Mouse (Mus musculus): ENCODE data around the gene Net1. TPM values are rescaled to one million over a fixed set of nuclear protein-coding genes. Genes with fewer than 3 reads are reported as not detected.

The Net1 gene
- polyA plus RNA-seq, 1 experiment from 2014 or later: 37.2 TPM

- Histone ChIP-seq H3K4me1 (ENCODE audit: control insufficient read depth, insufficient read depth, low read length) (peaks cover 4% of the 10 kb centered on the region; the same call in 1 of the 2 replicates), H3K9me3 (replicated peaks; ENCODE audit: control insufficient read depth, low read length) (no peaks in the 10 kb centered on the region), H3K4me2 (ENCODE audit: low read depth, low read length) (no peak overlapping the region), H3K36me3 (ENCODE audit: control insufficient read depth, insufficient read depth) (peaks cover 4% of the 10 kb centered on the region), H3K4me3 (ENCODE audit: low read length) (no peak overlapping the region), H3K9ac (ENCODE audit: low read length) (no peak overlapping the region), H3K27ac (ENCODE audit: low read length) (no peak overlapping the region), H3K27me3 (ENCODE audit: control insufficient read depth, insufficient read depth, low read length) (no peaks in the 10 kb centered on the region)
- ATAC-seq (replicated peaks; ENCODE audit: extremely low read depth, insufficient read depth, low FRiP score): no peak
- WGBS: 65% methylated on average over 6 of the region's 6 CpGs
Measured at GRCm38 (mm10) chr13:3876448-3876847, 41.6 kb downstream of the Net1 start.

- H3K4me1 ChIP-seq (ENCODE audit: control insufficient read depth, insufficient read depth, low read length): peaks cover 4% of the 10 kb centered on the region; the same call in 1 of the 2 replicates
- 91% methylated on average over 4 of the region's 4 CpGs for WGBS
Measured at GRCm38 (mm10) chr13:3872832-3873231, 45.2 kb downstream of the Net1 start.

GRCm38 (mm10) chr13:3869901-3870300, 48.1 kb downstream of the Net1 start:
- Histone ChIP-seq H3K27ac (ENCODE audit: low read length) (no peak overlapping the region), H3K4me3 (ENCODE audit: low read length) (no peak overlapping the region), H3K9me3 (replicated peaks; ENCODE audit: control insufficient read depth, low read length) (no peaks in the 10 kb centered on the region), H3K9ac (ENCODE audit: low read length) (no peak overlapping the region), H3K27me3 (ENCODE audit: control insufficient read depth, insufficient read depth, low read length) (no peaks in the 10 kb centered on the region), H3K4me1 (ENCODE audit: control insufficient read depth, insufficient read depth, low read length) (no peaks in the 10 kb centered on the region), H3K4me2 (ENCODE audit: low read depth, low read length) (no peak overlapping the region), H3K36me3 (ENCODE audit: control insufficient read depth, insufficient read depth) (no peaks in the 10 kb centered on the region)
- ATAC-seq (replicated peaks; ENCODE audit: extremely low read depth, insufficient read depth, low FRiP score): no peak

More at GRCm38 (mm10) chr13:3872832-3873231, 45.2 kb downstream of the Net1 start:
- Histone ChIP-seq H3K9me3 (replicated peaks; ENCODE audit: control insufficient read depth, low read length) (no peaks in the 10 kb centered on the region), H3K36me3 (ENCODE audit: control insufficient read depth, insufficient read depth) (no peaks in the 10 kb centered on the region), H3K4me3 (ENCODE audit: low read length) (no peak overlapping the region), H3K9ac (ENCODE audit: low read length) (no peak overlapping the region), H3K27ac (ENCODE audit: low read length) (no peak overlapping the region), H3K4me2 (ENCODE audit: low read depth, low read length) (no peak overlapping the region), H3K27me3 (ENCODE audit: control insufficient read depth, insufficient read depth, low read length) (no peaks in the 10 kb centered on the region)
- no peak for ATAC-seq (replicated peaks; ENCODE audit: extremely low read depth, insufficient read depth, low FRiP score)

- no peak overlapping the region for H3K9ac ChIP-seq (ENCODE audit: low read length)
- no peak overlapping the region for H3K27ac ChIP-seq (ENCODE audit: low read length)
- H3K4me3 ChIP-seq (ENCODE audit: low read length): no peak overlapping the region
- no peaks in the 10 kb centered on the region for H3K4me1 ChIP-seq (ENCODE audit: control insufficient read depth, insufficient read depth, low read length)
- H3K4me2 ChIP-seq (ENCODE audit: low read depth, low read length): no peak overlapping the region
- no peaks in the 10 kb centered on the region for H3K36me3 ChIP-seq (ENCODE audit: control insufficient read depth, insufficient read depth)
- WGBS: 70% methylated on average over 6 of the region's 6 CpGs
- no peak for ATAC-seq (replicated peaks; ENCODE audit: extremely low read depth, insufficient read depth, low FRiP score)
- no peaks in the 10 kb centered on the region for H3K27me3 ChIP-seq (ENCODE audit: control insufficient read depth, insufficient read depth, low read length)
- H3K9me3 ChIP-seq (replicated peaks; ENCODE audit: control insufficient read depth, low read length): no peaks in the 10 kb centered on the region
Measured at GRCm38 (mm10) chr13:3867158-3867557, 50.9 kb downstream of the Net1 start.

GRCm38 (mm10) chr13:3866355-3867052, 51.5 kb downstream of the Net1 start:
- Histone ChIP-seq H3K27ac (ENCODE audit: low read length) (no peak overlapping the region), H3K36me3 (ENCODE audit: control insufficient read depth, insufficient read depth) (no peaks in the 10 kb centered on the region), H3K4me1 (ENCODE audit: control insufficient read depth, insufficient read depth, low read length) (no peaks in the 10 kb centered on the region), H3K4me3 (ENCODE audit: low read length) (no peak overlapping the region), H3K27me3 (ENCODE audit: control insufficient read depth, insufficient read depth, low read length) (no peaks in the 10 kb centered on the region), H3K9me3 (replicated peaks; ENCODE audit: control insufficient read depth, low read length) (no peaks in the 10 kb centered on the region), H3K9ac (ENCODE audit: low read length) (no peak overlapping the region), H3K4me2 (ENCODE audit: low read depth, low read length) (no peak overlapping the region)
- 64% methylated on average over 8 of the region's 8 CpGs for WGBS
- ATAC-seq (replicated peaks; ENCODE audit: extremely low read depth, insufficient read depth, low FRiP score): no peak

GRCm38 (mm10) chr13:3865648-3866354, 52.2 kb downstream of the Net1 start:
- H3K4me3 ChIP-seq (ENCODE audit: low read length): no peak overlapping the region
- H3K4me1 ChIP-seq (ENCODE audit: control insufficient read depth, insufficient read depth, low read length): no peaks in the 10 kb centered on the region
- no peaks in the 10 kb centered on the region for H3K9me3 ChIP-seq (replicated peaks; ENCODE audit: control insufficient read depth, low read length)
- H3K27me3 ChIP-seq (ENCODE audit: control insufficient read depth, insufficient read depth, low read length): no peaks in the 10 kb centered on the region
- 70% methylated on average over 14 of the region's 14 CpGs for WGBS
- ATAC-seq (replicated peaks; ENCODE audit: extremely low read depth, insufficient read depth, low FRiP score): no peak
- no peak overlapping the region for H3K4me2 ChIP-seq (ENCODE audit: low read depth, low read length)
- H3K9ac ChIP-seq (ENCODE audit: low read length): no peak overlapping the region
- no peaks in the 10 kb centered on the region for H3K36me3 ChIP-seq (ENCODE audit: control insufficient read depth, insufficient read depth)
- no peak overlapping the region for H3K27ac ChIP-seq (ENCODE audit: low read length)

- ATAC-seq (replicated peaks; ENCODE audit: extremely low read depth, insufficient read depth, low FRiP score): no peak
- H3K9me3 ChIP-seq (replicated peaks; ENCODE audit: control insufficient read depth, low read length): no peaks in the 10 kb centered on the region
- H3K27ac ChIP-seq (ENCODE audit: low read length): no peak overlapping the region
- H3K27me3 ChIP-seq (ENCODE audit: control insufficient read depth, insufficient read depth, low read length): no peaks in the 10 kb centered on the region
- 85% methylated on average over 10 of the region's 10 CpGs for WGBS
- H3K4me2 ChIP-seq (ENCODE audit: low read depth, low read length): no peak overlapping the region
- no peaks in the 10 kb centered on the region for H3K4me1 ChIP-seq (ENCODE audit: control insufficient read depth, insufficient read depth, low read length)
- H3K4me3 ChIP-seq (ENCODE audit: low read length): no peak overlapping the region
- no peaks in the 10 kb centered on the region for H3K36me3 ChIP-seq (ENCODE audit: control insufficient read depth, insufficient read depth)
- no peak overlapping the region for H3K9ac ChIP-seq (ENCODE audit: low read length)
Measured at GRCm38 (mm10) chr13:3862922-3863580, 55.0 kb downstream of the Net1 start.

GRCm38 (mm10) chr13:3862325-3862724, 55.7 kb downstream of the Net1 start:
- H3K9ac ChIP-seq (ENCODE audit: low read length): no peak overlapping the region
- no peaks in the 10 kb centered on the region for H3K36me3 ChIP-seq (ENCODE audit: control insufficient read depth, insufficient read depth)
- H3K27ac ChIP-seq (ENCODE audit: low read length): no peak overlapping the region
- H3K4me2 ChIP-seq (ENCODE audit: low read depth, low read length): no peak overlapping the region
- H3K4me3 ChIP-seq (ENCODE audit: low read length): no peak overlapping the region
- H3K9me3 ChIP-seq (replicated peaks; ENCODE audit: control insufficient read depth, low read length): no peaks in the 10 kb centered on the region
- no peaks in the 10 kb centered on the region for H3K27me3 ChIP-seq (ENCODE audit: control insufficient read depth, insufficient read depth, low read length)
- no peak for ATAC-seq (replicated peaks; ENCODE audit: extremely low read depth, insufficient read depth, low FRiP score)
- WGBS: 83% methylated on average over 3 of the region's 3 CpGs
- H3K4me1 ChIP-seq (ENCODE audit: control insufficient read depth, insufficient read depth, low read length): no peaks in the 10 kb centered on the region

GRCm38 (mm10) chr13:3861251-3861650, 56.8 kb downstream of the Net1 start:
- H3K4me2 ChIP-seq (ENCODE audit: low read depth, low read length): no peak overlapping the region
- no peaks in the 10 kb centered on the region for H3K27me3 ChIP-seq (ENCODE audit: control insufficient read depth, insufficient read depth, low read length)
- no peak overlapping the region for H3K9ac ChIP-seq (ENCODE audit: low read length)
- H3K9me3 ChIP-seq (replicated peaks; ENCODE audit: control insufficient read depth, low read length): no peaks in the 10 kb centered on the region
- H3K27ac ChIP-seq (ENCODE audit: low read length): no peak overlapping the region
- no peaks in the 10 kb centered on the region for H3K36me3 ChIP-seq (ENCODE audit: control insufficient read depth, insufficient read depth)
- H3K4me3 ChIP-seq (ENCODE audit: low read length): no peak overlapping the region
- H3K4me1 ChIP-seq (ENCODE audit: control insufficient read depth, insufficient read depth, low read length): no peaks in the 10 kb centered on the region; the same call in 1 of the 2 replicates
- ATAC-seq (replicated peaks; ENCODE audit: extremely low read depth, insufficient read depth, low FRiP score): no peak
- 75% methylated on average over 8 of the region's 8 CpGs for WGBS

Measured in heart, embryonic 16.5 days (tissue).